Mouse (Mus musculus) monocyte, adult 2 months (primary cell): Measurements from ENCODE around the gene Ift43.

Experiments used
- DNase-seq, 2 experiments: peaks; one replicate each; pipeline ENCODE4 v3.0.0; 2022; ENCODE audit warnings: low spot score in 2 of 2, low read depth in 1 of 2

Ift43 gene

GRCm38 (mm10) chr12:86168712-86169111 is 86.4 kb downstream of the Ift43 start:
- no peak for DNase-seq

GRCm38 (mm10) chr12:86169195-86169594 is 86.9 kb downstream of the Ift43 start:
- DNase-seq, result no peak

- DNase-seq, result no peak
Observed at GRCm38 (mm10) chr12:86173314-86173713, 91.0 kb downstream of the Ift43 start.

- DNase-seq, result no peak
Observed at GRCm38 (mm10) chr12:86174369-86174768, 92.0 kb downstream of the Ift43 start.

GRCm38 (mm10) chr12:86175476-86175942 is 93.2 kb downstream of the Ift43 start:
- no peak for DNase-seq

GRCm38 (mm10) chr12:86176675-86177339 is 94.5 kb downstream of the Ift43 start:
- no peak for DNase-seq

GRCm38 (mm10) chr12:86179266-86179665 is 96.9 kb downstream of the Ift43 start:
- no peak for DNase-seq

GRCm38 (mm10) chr12:86181320-86181751 is 99.0 kb downstream of the Ift43 start:
- DNase-seq, result no peak

- no peak for DNase-seq
Observed at GRCm38 (mm10) chr12:86181879-86182278, 99.5 kb downstream of the Ift43 start.

- no peak for DNase-seq
Observed at GRCm38 (mm10) chr12:86182414-86182813, 100.1 kb downstream of the Ift43 start.

- no peak for DNase-seq
Observed at GRCm38 (mm10) chr12:86188161-86188560, 105.8 kb downstream of the Ift43 start.

GRCm38 (mm10) chr12:86189601-86190323 is 107.4 kb downstream of the Ift43 start:
- no peak for DNase-seq

- DNase-seq, result no peak
Observed at GRCm38 (mm10) chr12:86192036-86192449, 109.7 kb downstream of the Ift43 start.

- no peak for DNase-seq
Observed at GRCm38 (mm10) chr12:86196944-86197343, 114.6 kb downstream of the Ift43 start.

- DNase-seq, result no peak
Observed at GRCm38 (mm10) chr12:86203443-86204057, 121.2 kb downstream of the Ift43 start.

- DNase-seq, result no peak
Observed at GRCm38 (mm10) chr12:86211099-86211520, 128.8 kb downstream of the Ift43 start.
